Mouse (Mus musculus) embryonic facial prominence, embryonic 11.5 days (tissue): ENCODE results near the gene Paqr5. TPM values are rescaled to one million over a fixed set of nuclear protein-coding genes. Genes with fewer than 3 reads are reported as not detected.

ENCODE experiments used
- ATAC-seq: fragments of 200-750 bp; cut with Nextera tagmentation; replicated peaks from 2 replicates; pipeline ENCODE4 v1.8.0; 2017; ENCODE audit warnings: low read depth; ENCODE audit not compliant: insufficient number of reproducible peaks, low FRiP score, low TSS enrichment
- DNase-seq: peaks from one replicate; pipeline ENCODE4 v3.0.0-alpha.2; 2015; ENCODE audit warnings: low spot score
- H3K27ac ChIP-seq: fragments of 300-500 bp; sonication (generic); replicated peaks from 2 replicates; pipeline ENCODE4 v1.5.1; 2014; ENCODE audit warnings: mild to moderate bottlenecking, low read depth, low read length, control low read depth
- H3K27me3 ChIP-seq: fragments of 300-500 bp; sonication (generic); 2 replicates; pipeline ENCODE4 v1.6.1; 2014; ENCODE audit warnings: mild to moderate bottlenecking, low read length, moderate library complexity, mixed read lengths; ENCODE audit not compliant: control insufficient read depth, insufficient read depth
- H3K36me3 ChIP-seq: fragments of 300-500 bp; sonication (generic); replicated peaks from 2 replicates; pipeline ENCODE4 v1.6.1; 2014; ENCODE audit warnings: low read depth, mild to moderate bottlenecking, low read length, moderate library complexity, mixed read lengths; ENCODE audit not compliant: control insufficient read depth, insufficient read depth
- H3K4me1 ChIP-seq: fragments of 300-500 bp; sonication (generic); 2 replicates; pipeline ENCODE4 v1.6.1; 2014; ENCODE audit warnings: low read length, mixed read lengths; ENCODE audit not compliant: control insufficient read depth, insufficient read depth
- H3K4me2 ChIP-seq: fragments of 300-500 bp; sonication (generic); 2 replicates; pipeline ENCODE4 v1.6.1; 2014; ENCODE audit warnings: low read depth, mild to moderate bottlenecking, control low read depth, low read length, moderate library complexity
- H3K4me3 ChIP-seq: fragments of 300-500 bp; sonication (generic); 2 replicates; pipeline ENCODE4 v1.5.1; 2014; ENCODE audit warnings: low read depth, low read length, control low read depth
- H3K9ac ChIP-seq: fragments of 300-500 bp; sonication (generic); replicated peaks from 2 replicates; pipeline ENCODE4 v1.6.1; 2014; ENCODE audit warnings: mild to moderate bottlenecking, control low read depth, low read length
- H3K9me3 ChIP-seq: fragments of 300-500 bp; sonication (generic); replicated peaks from 2 replicates; pipeline ENCODE4 v1.6.1; 2016; ENCODE audit warnings: mild to moderate bottlenecking, low read length, inconsistent platforms, mixed read lengths; ENCODE audit not compliant: control insufficient read depth
- WGBS: fragments of 180-500 bp; shearing (Covaris S2); extraction: QIAGEN DNeasy Blood & Tissue Kit; methylation state at CpG from one replicate; pipeline ENCODE4 v1.1.7; 2014; 5-methylcytosine and 5-hydroxymethylcytosine counted together
- polyA plus RNA-seq: library from polyadenylated mRNA; unstranded; fragments of >200 nt; fragmentation: Nextera tagmentation; extraction: Ambion mirVana; gene quantifications from 2 replicates; pipeline ENCODE4 v1.2.1, GENCODE M21; 2014

Gene Paqr5
- polyA plus RNA-seq, 1 experiment from 2014 or later, result 0.34 TPM

- Histone ChIP-seq H3K9ac (no peak overlapping the region), H3K9me3 (no peaks in the 10 kb centered on the region), H3K4me3 (no peak overlapping the region), H3K4me1 (no peaks in the 10 kb centered on the region), H3K36me3 (no peaks in the 10 kb centered on the region), H3K27ac (no peak overlapping the region), H3K4me2 (no peak overlapping the region), H3K27me3 (no peaks in the 10 kb centered on the region)
- no peak for ATAC-seq
- no peak for DNase-seq
- WGBS, result 77% methylated on average over 6 of the region's 6 CpGs
Measured at GRCm38 (mm10) chr9:61963356-61963755, 63.3 kb downstream of the Paqr5 start.

- Histone ChIP-seq H3K9me3 (no peaks in the 10 kb centered on the region), H3K4me3 (no peak overlapping the region), H3K36me3 (no peaks in the 10 kb centered on the region), H3K4me2 (no peak overlapping the region), H3K27me3 (no peaks in the 10 kb centered on the region), H3K27ac (no peak overlapping the region), H3K9ac (no peak overlapping the region), H3K4me1 (no peaks in the 10 kb centered on the region)
- ATAC-seq (no peak), DNase-seq (no peak)
- 89% methylated on average over 4 of the region's 4 CpGs for WGBS
Measured at GRCm38 (mm10) chr9:61961181-61961580, 65.5 kb downstream of the Paqr5 start.

GRCm38 (mm10) chr9:61960753-61961152, 65.9 kb downstream of the Paqr5 start:
- ATAC-seq, result no peak
- Histone ChIP-seq H3K4me3 (no peak overlapping the region), H3K9me3 (no peaks in the 10 kb centered on the region), H3K9ac (no peak overlapping the region), H3K36me3 (no peaks in the 10 kb centered on the region), H3K27ac (no peak overlapping the region), H3K4me2 (no peak overlapping the region), H3K4me1 (no peaks in the 10 kb centered on the region), H3K27me3 (no peaks in the 10 kb centered on the region)
- DNase-seq, result no peak
- 61% methylated on average over 5 of the region's 5 CpGs for WGBS

- DNase-seq (no peak), ATAC-seq (no peak)
- H3K36me3 ChIP-seq, result no peaks in the 10 kb centered on the region
- H3K27ac ChIP-seq, result no peak overlapping the region
- no peaks in the 10 kb centered on the region for H3K4me1 ChIP-seq
- WGBS, result 92% methylated on average over 1 of the region's 1 CpGs
- H3K4me3 ChIP-seq, result no peak overlapping the region
- H3K9me3 ChIP-seq, result no peaks in the 10 kb centered on the region
- H3K4me2 ChIP-seq, result no peak overlapping the region
- H3K9ac ChIP-seq, result no peak overlapping the region
- no peaks in the 10 kb centered on the region for H3K27me3 ChIP-seq
Measured at GRCm38 (mm10) chr9:61959921-61960569, 66.6 kb downstream of the Paqr5 start.

- H3K4me3 ChIP-seq, result no peak overlapping the region
- H3K9ac ChIP-seq, result no peak overlapping the region
- no peaks in the 10 kb centered on the region for H3K9me3 ChIP-seq
- H3K4me2 ChIP-seq, result no peak overlapping the region
- no peaks in the 10 kb centered on the region for H3K36me3 ChIP-seq
- DNase-seq (no peak), ATAC-seq (no peak)
- no peak overlapping the region for H3K27ac ChIP-seq
- H3K27me3 ChIP-seq, result no peaks in the 10 kb centered on the region
- no peaks in the 10 kb centered on the region for H3K4me1 ChIP-seq
Measured at GRCm38 (mm10) chr9:61954707-61955106, 71.9 kb downstream of the Paqr5 start.

- H3K27ac ChIP-seq, result no peak overlapping the region
- no peak for DNase-seq
- no peaks in the 10 kb centered on the region for H3K9me3 ChIP-seq
- H3K4me3 ChIP-seq, result no peak overlapping the region
- no peaks in the 10 kb centered on the region for H3K27me3 ChIP-seq
- H3K4me2 ChIP-seq, result no peak overlapping the region
- no peak for ATAC-seq
- no peak overlapping the region for H3K9ac ChIP-seq
- WGBS, result 31% methylated on average over 7 of the region's 7 CpGs
- no peaks in the 10 kb centered on the region for H3K4me1 ChIP-seq
- H3K36me3 ChIP-seq, result no peaks in the 10 kb centered on the region
Measured at GRCm38 (mm10) chr9:61952241-61952640, 74.4 kb downstream of the Paqr5 start.

- 7% methylated on average over 24 of the region's 24 CpGs for WGBS
- Histone ChIP-seq H3K4me3 (peak overlapping the region; percentile 67), H3K27ac (no peak overlapping the region), H3K9me3 (no peaks in the 10 kb centered on the region), H3K9ac (peak overlapping the region; percentile 26), H3K27me3 (no peaks in the 10 kb centered on the region), H3K4me1 (no peaks in the 10 kb centered on the region), H3K4me2 (peak overlapping the region; percentile 60), H3K36me3 (no peaks in the 10 kb centered on the region)
- DNase-seq (peak; percentile 95), ATAC-seq (peak; percentile 78)
Measured at GRCm38 (mm10) chr9:61947402-61948346, 79.0 kb downstream of the Paqr5 start.
